ENCODE assay signal across 14 mouse cellular contexts in genomic region chr11:108330818-108331217, GRCm38 (mm10). TPM values are rescaled to one million over a fixed set of nuclear protein-coding genes. Genes with fewer than 3 reads are reported as not detected.
"Had no signal": no experiment of that assay in that cellular context is flagged by ENCODE, and none has a peak within 500 bp of the region (broad histone marks: within the 10 kb centered on the region; RNA-seq: fewer than 3 reads in every experiment).

No protein-coding gene starts in this region.

- H3K27me3 ChIP-seq: intestine, embryonic 15.5 days; liver, embryonic 12.5 days; midbrain, embryonic 12.5 days; stomach, embryonic 15.5 days had no signal

- H3K4me3 ChIP-seq: intestine, embryonic 15.5 days; left cerebral cortex, adult 2 months; limb, embryonic 10.5 days; liver, embryonic 12.5 days; midbrain, embryonic 12.5 days; stomach, embryonic 15.5 days had no signal

- DNase-seq: kidney, adult 8-10 months; kidney, postnatal 25 days; right cerebral cortex, postnatal 14 days; thymus, postnatal 36 days had no signal

- H3K4me1 ChIP-seq: liver, embryonic 12.5 days; stomach, embryonic 15.5 days had no signal

- H3K4me2 ChIP-seq: intestine, embryonic 15.5 days; liver, embryonic 12.5 days; midbrain, embryonic 12.5 days; stomach, embryonic 15.5 days had no signal

- H3K27ac ChIP-seq: intestine, embryonic 15.5 days; left cerebral cortex, adult 2 months; limb, embryonic 10.5 days; liver, embryonic 12.5 days; macrophage; midbrain, embryonic 12.5 days; stomach, embryonic 15.5 days had no signal

- H3K9ac ChIP-seq: intestine, embryonic 15.5 days; liver, embryonic 12.5 days; midbrain, embryonic 12.5 days; stomach, embryonic 15.5 days had no signal

- H3K9me3 ChIP-seq: intestine, embryonic 15.5 days; limb, embryonic 10.5 days; liver, embryonic 12.5 days; midbrain, embryonic 12.5 days; stomach, embryonic 15.5 days had no signal

- ATAC-seq: intestine, embryonic 15.5 days; liver, embryonic 12.5 days; midbrain, embryonic 16.5 days had no signal

- H3K36me3 ChIP-seq: intestine, embryonic 15.5 days; limb, embryonic 10.5 days; liver, embryonic 12.5 days; midbrain, embryonic 12.5 days; stomach, embryonic 15.5 days had no signal

RNA-seq across cellular contexts. Expression of gene Apoh, which starts 12.3 kb away (rescaled TPM):
- total RNA-seq: megakaryocyte-erythroid progenitor cell, adult 5-6 weeks had no signal
- polyA plus RNA-seq: limb, embryonic 10.5 days; macrophage; midbrain, embryonic 12.5 days; neural tube, embryonic 14.5 days had no signal
